Mouse (Mus musculus) liver, postnatal 0 days (tissue): ENCODE measurements around the gene Bpifa5. TPM values are rescaled to one million over a fixed set of nuclear protein-coding genes. Genes with fewer than 3 reads are reported as not detected.
A peak's percentile ranks its signal among the peaks of the same experiment; 100 is the strongest.

Experiments used
- ATAC-seq: fragments of 200-750 bp; cut with Nextera tagmentation; 2 replicates; pipeline ENCODE4 v1.8.0; 2017; ENCODE audit warnings: mild to moderate bottlenecking, moderate library complexity
- DNase-seq: peaks from one replicate; pipeline ENCODE4 v3.0.0-alpha.2; 2016
- H3K27ac ChIP-seq: fragments of 300-500 bp; sonication (generic); 2 replicates; pipeline ENCODE4 v1.5.1; 2014; ENCODE audit warnings: antibody characterized with exemption, moderate library complexity, mild to moderate bottlenecking, low read depth
- H3K27me3 ChIP-seq: fragments of 300-500 bp; sonication (generic); 2 replicates; pipeline ENCODE4 v1.6.1; 2014; ENCODE audit warnings: low read length, control low read depth, mixed read lengths; ENCODE audit not compliant: insufficient read depth
- H3K36me3 ChIP-seq: fragments of 300-500 bp; sonication (generic); replicated peaks from 2 replicates; pipeline ENCODE4 v1.6.1; 2014; ENCODE audit warnings: mild to moderate bottlenecking, control low read depth, low read length, moderate library complexity, mixed read lengths; ENCODE audit not compliant: insufficient read depth
- H3K4me1 ChIP-seq: fragments of 300-500 bp; sonication (generic); 2 replicates; pipeline ENCODE4 v1.6.1; 2014; ENCODE audit warnings: antibody characterized with exemption, mild to moderate bottlenecking, control low read depth; ENCODE audit not compliant: insufficient read depth
- H3K4me2 ChIP-seq: fragments of 300-500 bp; sonication (generic); 2 replicates; pipeline ENCODE4 v1.6.1; 2014; ENCODE audit warnings: low read depth, mild to moderate bottlenecking, low read length, moderate library complexity, mixed read lengths
- H3K4me3 ChIP-seq: fragments of 300-500 bp; sonication (generic); 2 replicates; pipeline ENCODE4 v1.5.1; 2014; ENCODE audit warnings: low read depth, low read length
- H3K9ac ChIP-seq: fragments of 300-500 bp; sonication (generic); replicated peaks from 2 replicates; pipeline ENCODE4 v1.6.1; 2014; ENCODE audit warnings: mild to moderate bottlenecking, moderate library complexity
- H3K9me3 ChIP-seq: fragments of 300-500 bp; sonication (generic); 2 replicates; pipeline ENCODE4 v1.6.1; 2016; ENCODE audit warnings: mild to moderate bottlenecking, control low read depth, low read length, mixed read lengths
- CTCF ChIP-seq: sonication (generic); IDR thresholded peaks from 2 replicates; pipeline ENCODE4 v1.5.1; 2016; ENCODE audit warnings: antibody characterized with exemption, low read depth
- EP300 ChIP-seq: IDR thresholded peaks from 2 replicates; pipeline ENCODE4 v1.6.1; 2016; ENCODE audit warnings: antibody characterized with exemption, low read depth, mild to moderate bottlenecking
- WGBS: fragments of 180-500 bp; shearing (Covaris S2); extraction: QIAGEN DNeasy Blood & Tissue Kit; methylation state at CpG from one replicate; pipeline ENCODE4 v1.1.7; 2014; ENCODE audit not compliant: insufficient replicate concordance; 5-methylcytosine and 5-hydroxymethylcytosine counted together
- polyA plus RNA-seq: library from polyadenylated mRNA; unstranded; fragments of >200 nt; fragmentation: Nextera tagmentation; extraction: Ambion mirVana; gene quantifications from 2 replicates; pipeline ENCODE4 v1.2.1, GENCODE M21; 2015

Bpifa5 gene
- polyA plus RNA-seq: not detected in 2 replicates

DNA sequence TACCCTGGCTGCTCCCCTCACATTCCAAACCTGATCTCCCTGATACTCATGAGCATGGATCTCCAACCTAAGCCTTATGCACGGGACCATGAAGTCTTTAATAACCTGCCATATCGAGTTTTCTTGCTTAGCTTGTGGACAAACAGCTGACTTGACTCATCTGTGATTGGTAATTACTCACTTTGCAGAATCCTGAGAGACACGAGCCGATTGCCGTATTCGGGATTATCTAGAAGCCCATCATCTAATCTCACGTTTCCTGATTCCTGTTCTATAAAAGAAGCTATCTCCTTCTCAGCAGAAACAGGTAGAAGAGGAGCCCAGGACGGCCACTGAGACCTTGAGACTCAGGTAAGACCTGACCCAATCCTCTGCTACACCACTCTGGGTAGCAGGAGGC is at the start of gene Bpifa5:
Gene Bpifa5, plus strand, starts transcription at position 301 of the 400 bp plus-strand sequence.
- H3K4me2 ChIP-seq: no peak within 1 kb of the TSS
- H3K9ac ChIP-seq: no peak within 1 kb of the TSS
- DNase-seq: no peak
- peaks cover 13% of the 10 kb centered on the region; the same call in 1 of the 2 replicates for H3K9me3 ChIP-seq
- no peak for ATAC-seq
- WGBS: 81% methylated on average over 8 of the region's 8 CpGs
- H3K27me3 ChIP-seq: no peaks in the 10 kb centered on the region
- TF ChIP-seq EP300 (no peak), CTCF (no peak)
- H3K36me3 ChIP-seq: no peaks in the 10 kb centered on the region
- H3K27ac ChIP-seq: no peak within 1 kb of the TSS
- no peak within 1 kb of the TSS for H3K4me3 ChIP-seq
- H3K4me1 ChIP-seq: 0 out of 2 replicates have a peak, but pooled peaks cover 3% of the 10 kb centered on the region

DNA sequence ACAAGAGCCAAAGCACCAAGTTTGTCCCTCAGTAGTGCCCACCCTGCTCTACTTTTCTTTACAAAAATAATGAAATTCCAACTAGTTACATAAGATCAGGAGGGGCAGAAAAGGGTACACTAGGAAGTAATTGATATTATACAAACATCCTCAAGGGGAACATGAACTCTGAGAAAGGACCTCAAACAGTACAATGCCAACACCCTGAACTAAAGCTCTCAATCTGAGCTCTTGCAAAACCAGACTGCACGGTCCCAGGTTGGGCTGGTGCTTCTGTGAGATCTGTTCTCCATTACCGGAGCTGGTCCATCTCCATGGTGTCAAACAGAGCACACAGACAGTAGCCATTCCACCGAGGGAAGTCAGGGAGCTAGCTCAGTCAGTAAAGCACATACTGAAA is 45.0 kb upstream of the Bpifa5 start:
- no peak for ATAC-seq
- DNase-seq: no peak
- no peaks in the 10 kb centered on the region for H3K27me3 ChIP-seq

DNA sequence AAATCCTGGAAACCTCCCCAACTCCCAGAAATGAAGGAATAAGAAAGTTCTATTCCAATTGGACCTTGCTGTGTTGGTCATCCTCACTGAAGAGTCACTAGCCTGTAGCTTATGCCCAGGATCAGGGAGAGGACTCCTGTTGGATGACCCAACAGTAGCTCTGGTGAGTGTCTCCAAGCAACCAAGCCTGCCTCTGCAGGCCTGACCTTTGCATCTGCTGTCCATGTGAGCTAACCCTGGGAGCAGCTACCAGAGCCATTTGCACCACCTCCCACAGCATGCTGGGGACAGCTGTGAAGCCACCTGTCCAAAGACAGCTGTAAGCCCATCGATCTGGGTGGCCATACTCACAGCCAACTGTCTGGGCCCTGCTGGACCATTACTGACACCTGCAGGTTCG is 32.3 kb upstream of the Bpifa5 start, which contains the start of gene Bpifa3:
Gene Bpifa3, plus strand, starts transcription at position 217 of the 400 bp plus-strand sequence.
- Histone ChIP-seq H3K36me3 (no peaks in the 10 kb centered on the region), H3K4me3 (no peak within 1 kb of the TSS), H3K4me1 (no peaks in the 10 kb centered on the region), H3K27me3 (no peaks in the 10 kb centered on the region), H3K27ac (no peak within 1 kb of the TSS), H3K9ac (no peak within 1 kb of the TSS), H3K9me3 (no peaks in the 10 kb centered on the region), H3K4me2 (no peak within 1 kb of the TSS)
- WGBS: 53% methylated on average over 2 of the region's 2 CpGs
- DNase-seq (peak; percentile 18), ATAC-seq (peak; percentile 76)
- TF ChIP-seq EP300 (no peak), CTCF (no peak)

More for the DNA sequence above, 45.0 kb upstream of the Bpifa5 start:
- 75% methylated on average over 3 of the region's 3 CpGs for WGBS
- H3K9me3 ChIP-seq: no peaks in the 10 kb centered on the region
- H3K4me1 ChIP-seq: no peaks in the 10 kb centered on the region
- H3K4me3 ChIP-seq: no peak overlapping the region
- no peak overlapping the region for H3K9ac ChIP-seq
- no peak overlapping the region for H3K27ac ChIP-seq
- no peak for TF ChIP-seq CTCF
- H3K36me3 ChIP-seq: no peaks in the 10 kb centered on the region
- no peak overlapping the region for H3K4me2 ChIP-seq

DNA sequence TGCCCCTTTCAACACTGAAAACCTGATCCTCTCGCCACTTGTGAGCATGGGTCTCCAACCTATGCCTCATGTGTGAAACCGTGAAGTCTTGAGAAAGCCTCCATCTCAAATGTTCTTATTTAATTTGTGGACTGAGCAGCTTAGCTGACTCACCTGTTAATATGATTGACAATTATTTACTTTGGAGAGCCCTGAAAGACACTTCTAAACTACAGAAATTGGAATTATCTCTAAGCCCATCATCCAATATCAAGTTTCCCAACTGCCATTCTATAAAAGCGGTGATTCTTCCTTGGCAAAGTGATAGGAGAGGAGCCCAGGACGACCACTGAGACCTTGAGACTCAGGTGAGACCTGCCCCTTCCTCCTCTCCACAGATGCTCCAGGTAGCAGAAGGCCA is 19.8 kb upstream of the Bpifa5 start, which contains the start of gene Bpifa1:
Gene Bpifa1, plus strand, starts transcription at position 301 of the 400 bp plus-strand sequence.
- no peak within 1 kb of the TSS for H3K9ac ChIP-seq
- H3K27me3 ChIP-seq: no peaks in the 10 kb centered on the region
- no peak for DNase-seq
- H3K4me1 ChIP-seq: no peaks in the 10 kb centered on the region
- TF ChIP-seq EP300 (no peak), CTCF (no peak)
- H3K4me3 ChIP-seq: no peak within 1 kb of the TSS
- H3K4me2 ChIP-seq: no peak within 1 kb of the TSS
- no peak within 1 kb of the TSS for H3K27ac ChIP-seq
- no peak for ATAC-seq
- H3K36me3 ChIP-seq: no peaks in the 10 kb centered on the region
- no peaks in the 10 kb centered on the region for H3K9me3 ChIP-seq
- 69% methylated on average over 4 of the region's 4 CpGs for WGBS

DNA sequence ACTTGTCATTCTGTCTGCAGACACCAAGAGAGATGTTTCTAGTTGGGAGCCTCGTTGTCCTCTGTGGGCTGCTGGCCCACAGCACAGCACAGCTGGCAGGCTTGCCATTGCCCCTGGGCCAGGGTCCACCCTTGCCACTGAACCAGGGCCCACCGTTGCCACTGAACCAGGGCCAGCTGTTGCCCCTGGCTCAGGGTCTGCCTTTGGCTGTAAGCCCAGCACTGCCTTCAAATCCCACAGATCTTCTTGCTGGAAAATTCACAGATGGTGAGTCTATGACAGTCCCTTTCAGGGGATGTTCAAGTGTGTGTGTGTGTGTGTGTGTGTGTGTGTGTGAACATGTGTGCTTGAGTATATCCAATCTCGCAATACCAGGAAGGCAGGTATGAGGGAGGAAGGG is 18.7 kb upstream of the Bpifa5 start:
- H3K4me3 ChIP-seq: no peak overlapping the region
- H3K4me2 ChIP-seq: no peak overlapping the region
- no peak overlapping the region for H3K27ac ChIP-seq
- DNase-seq (no peak), ATAC-seq (no peak)
- no peaks in the 10 kb centered on the region for H3K27me3 ChIP-seq
- WGBS: 67% methylated on average over 3 of the region's 3 CpGs
- H3K4me1 ChIP-seq: no peaks in the 10 kb centered on the region
- TF ChIP-seq EP300: no peak
- TF ChIP-seq CTCF: no peak
- no peak overlapping the region for H3K9ac ChIP-seq
- H3K9me3 ChIP-seq: no peaks in the 10 kb centered on the region
- no peaks in the 10 kb centered on the region for H3K36me3 ChIP-seq

DNA sequence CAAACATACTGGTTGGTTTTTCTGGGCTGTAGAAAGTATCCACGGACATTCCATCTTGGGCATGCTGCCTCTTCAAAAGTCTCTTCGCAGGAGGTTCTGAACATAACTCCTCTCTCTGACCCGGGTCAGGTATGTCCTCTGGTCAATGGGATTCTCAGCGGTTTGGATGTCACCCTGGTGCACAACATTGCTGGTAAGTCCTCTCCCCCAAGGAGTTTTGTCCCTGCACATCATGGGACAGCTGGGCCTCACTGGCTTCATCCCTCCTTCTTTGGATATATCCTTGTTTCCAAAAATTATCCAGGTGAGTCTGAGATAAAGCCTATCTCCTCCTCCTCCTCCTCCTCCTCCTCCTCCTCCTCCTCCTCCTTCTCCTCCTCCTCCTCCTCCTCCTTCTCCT is 14.9 kb upstream of the Bpifa5 start:
- Histone ChIP-seq H3K4me2 (no peak overlapping the region), H3K4me1 (no peaks in the 10 kb centered on the region), H3K4me3 (no peak overlapping the region), H3K27ac (no peak overlapping the region), H3K9me3 (no peaks in the 10 kb centered on the region), H3K27me3 (no peaks in the 10 kb centered on the region), H3K9ac (no peak overlapping the region), H3K36me3 (no peaks in the 10 kb centered on the region)
- no peak for TF ChIP-seq EP300
- no peak for TF ChIP-seq CTCF
- no peak for DNase-seq
- 63% methylated on average over 4 of the region's 4 CpGs for WGBS
- no peak for ATAC-seq

DNA sequence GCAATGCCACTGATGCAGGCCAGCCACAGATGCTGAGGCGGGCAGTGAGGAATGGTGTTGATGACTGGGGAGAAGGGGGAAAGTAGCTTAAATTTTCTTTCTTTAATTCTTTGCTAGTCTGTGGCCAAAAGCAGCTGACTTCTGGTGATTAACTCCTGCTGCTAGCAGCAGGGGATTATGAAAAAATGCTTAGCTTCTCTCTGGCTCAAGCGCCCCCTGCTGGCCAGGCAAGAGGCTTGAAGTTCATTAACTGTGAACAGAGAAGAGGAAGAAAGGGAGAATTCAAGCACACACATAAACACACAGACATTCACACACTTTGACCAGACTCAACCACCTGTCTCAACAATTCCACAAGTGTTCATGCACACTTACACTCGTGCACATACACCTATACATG is 4.0 kb upstream of the Bpifa5 start:
- 40% methylated on average over 3 of the region's 3 CpGs for WGBS

More for the DNA sequence above, 4.0 kb upstream of the Bpifa5 start:
- Histone ChIP-seq H3K27ac (no peak overlapping the region), H3K36me3 (no peaks in the 10 kb centered on the region), H3K9ac (no peak overlapping the region), H3K9me3 (peaks cover 13% of the 10 kb centered on the region; the same call in 1 of the 2 replicates), H3K27me3 (no peaks in the 10 kb centered on the region), H3K4me1 (no peaks in the 10 kb centered on the region), H3K4me2 (no peak overlapping the region), H3K4me3 (no peak overlapping the region)
- ATAC-seq: no peak
- peak; percentile 31 for DNase-seq
- TF ChIP-seq CTCF (peak; percentile 67), EP300 (no peak)
